Mouse (Mus musculus): Measurements from ENCODE around the gene Prim1. TPM values are rescaled to one million over a fixed set of nuclear protein-coding genes. Genes with fewer than 3 reads are reported as not detected.
A peak's percentile ranks its signal among the peaks of the same experiment; 100 is the strongest.
"Not testable (repeated sequence)": the region's sequence is repeated elsewhere in the genome, so short reads cannot be mapped to it uniquely, and the experiment has no call there.

The Prim1 gene
- polyA plus RNA-seq, 1 experiment: 78.2 TPM

- peaks cover 52% of the 10 kb centered on the region for H3K36me3 ChIP-seq (ENCODE audit: control insufficient read depth, insufficient read depth, low read length, poor library complexity, severe bottlenecking)
- H3K9me3 ChIP-seq (replicated peaks; ENCODE audit: control insufficient read depth, insufficient read depth, low read length, poor library complexity, severe bottlenecking): no peaks in the 10 kb centered on the region
- H3K9ac ChIP-seq (ENCODE audit: low read depth, poor library complexity, severe bottlenecking): no peak overlapping the region
- H3K4me3 ChIP-seq (ENCODE audit: low read depth, low read length): no peak overlapping the region
- H3K27me3 ChIP-seq (ENCODE audit: control insufficient read depth, insufficient read depth, low read length, poor library complexity, severe bottlenecking): no peaks in the 10 kb centered on the region
- no peak for TF ChIP-seq EP300 (IDR thresholded peaks at IDR 0.05; ENCODE audit: insufficient read depth, low read depth, low read length)
- no peak for TF ChIP-seq CTCF (IDR thresholded peaks at IDR 0.05; ENCODE audit: low read depth, low read length)
- no peak for TF ChIP-seq POLR2A (IDR thresholded peaks at IDR 0.05; ENCODE audit: insufficient read depth, low read length)
- H3K27ac ChIP-seq (ENCODE audit: insufficient read depth, low read length): no peak overlapping the region
- no peaks in the 10 kb centered on the region for H3K4me1 ChIP-seq (ENCODE audit: control insufficient read depth, insufficient read depth, low read length)
Observed at GRCm38 (mm10) chr10:128049741-128050140, 34.8 kb downstream of the Prim1 start.

GRCm38 (mm10) chr10:128050355-128050754 lies 35.4 kb downstream of the Prim1 start:
- H3K36me3 ChIP-seq (ENCODE audit: control insufficient read depth, insufficient read depth, low read length, poor library complexity, severe bottlenecking): peaks cover 46% of the 10 kb centered on the region
- no peaks in the 10 kb centered on the region for H3K4me1 ChIP-seq (ENCODE audit: control insufficient read depth, insufficient read depth, low read length)

GRCm38 (mm10) chr10:128051589-128051988 lies 36.6 kb downstream of the Prim1 start:
- Histone ChIP-seq H3K4me3 (ENCODE audit: low read depth, low read length) (no peak overlapping the region), H3K4me1 (ENCODE audit: control insufficient read depth, insufficient read depth, low read length) (no peaks in the 10 kb centered on the region), H3K9me3 (replicated peaks; ENCODE audit: control insufficient read depth, insufficient read depth, low read length, poor library complexity, severe bottlenecking) (no peaks in the 10 kb centered on the region), H3K36me3 (ENCODE audit: control insufficient read depth, insufficient read depth, low read length, poor library complexity, severe bottlenecking) (peaks cover 34% of the 10 kb centered on the region), H3K27ac (ENCODE audit: insufficient read depth, low read length) (no peak overlapping the region), H3K27me3 (ENCODE audit: control insufficient read depth, insufficient read depth, low read length, poor library complexity, severe bottlenecking) (no peaks in the 10 kb centered on the region), H3K9ac (ENCODE audit: low read depth, poor library complexity, severe bottlenecking) (no peak overlapping the region)
- TF ChIP-seq POLR2A (IDR thresholded peaks at IDR 0.05; ENCODE audit: insufficient read depth, low read length) (no peak), EP300 (IDR thresholded peaks at IDR 0.05; ENCODE audit: insufficient read depth, low read depth, low read length) (no peak), CTCF (IDR thresholded peaks at IDR 0.05; ENCODE audit: low read depth, low read length) (no peak)

More at GRCm38 (mm10) chr10:128050355-128050754, 35.4 kb downstream of the Prim1 start:
- no peak overlapping the region for H3K27ac ChIP-seq (ENCODE audit: insufficient read depth, low read length)
- H3K9me3 ChIP-seq (replicated peaks; ENCODE audit: control insufficient read depth, insufficient read depth, low read length, poor library complexity, severe bottlenecking): no peaks in the 10 kb centered on the region
- H3K4me3 ChIP-seq (ENCODE audit: low read depth, low read length): no peak overlapping the region
- H3K27me3 ChIP-seq (ENCODE audit: control insufficient read depth, insufficient read depth, low read length, poor library complexity, severe bottlenecking): no peaks in the 10 kb centered on the region
- no peak overlapping the region for H3K9ac ChIP-seq (ENCODE audit: low read depth, poor library complexity, severe bottlenecking)
- TF ChIP-seq CTCF (IDR thresholded peaks at IDR 0.05; ENCODE audit: low read depth, low read length) (no peak), EP300 (IDR thresholded peaks at IDR 0.05; ENCODE audit: insufficient read depth, low read depth, low read length) (no peak), POLR2A (IDR thresholded peaks at IDR 0.05; ENCODE audit: insufficient read depth, low read length) (no peak)

- not testable (repeated sequence) for H3K9ac ChIP-seq (ENCODE audit: low read depth, poor library complexity, severe bottlenecking); H3K27me3 ChIP-seq (ENCODE audit: control insufficient read depth, insufficient read depth, low read length, poor library complexity, severe bottlenecking); H3K4me1 ChIP-seq (ENCODE audit: control insufficient read depth, insufficient read depth, low read length); H3K4me3 ChIP-seq (ENCODE audit: low read depth, low read length); H3K9me3 ChIP-seq (replicated peaks; ENCODE audit: control insufficient read depth, insufficient read depth, low read length, poor library complexity, severe bottlenecking); H3K27ac ChIP-seq (ENCODE audit: insufficient read depth, low read length)
- peaks cover 28% of the 10 kb centered on the region for H3K36me3 ChIP-seq (ENCODE audit: control insufficient read depth, insufficient read depth, low read length, poor library complexity, severe bottlenecking)
Observed at GRCm38 (mm10) chr10:128052136-128052535, 37.2 kb downstream of the Prim1 start.

- no peak for TF ChIP-seq CTCF (IDR thresholded peaks at IDR 0.05; ENCODE audit: low read depth, low read length)
- TF ChIP-seq POLR2A (IDR thresholded peaks at IDR 0.05; ENCODE audit: insufficient read depth, low read length): no peak
- no peak for TF ChIP-seq EP300 (IDR thresholded peaks at IDR 0.05; ENCODE audit: insufficient read depth, low read depth, low read length)
- Histone ChIP-seq H3K4me3 (ENCODE audit: low read depth, low read length) (no peak overlapping the region), H3K9ac (ENCODE audit: low read depth, poor library complexity, severe bottlenecking) (no peak overlapping the region), H3K4me1 (ENCODE audit: control insufficient read depth, insufficient read depth, low read length) (no peaks in the 10 kb centered on the region), H3K9me3 (replicated peaks; ENCODE audit: control insufficient read depth, insufficient read depth, low read length, poor library complexity, severe bottlenecking) (no peaks in the 10 kb centered on the region), H3K27me3 (ENCODE audit: control insufficient read depth, insufficient read depth, low read length, poor library complexity, severe bottlenecking) (no peaks in the 10 kb centered on the region), H3K36me3 (ENCODE audit: control insufficient read depth, insufficient read depth, low read length, poor library complexity, severe bottlenecking) (peaks cover 21% of the 10 kb centered on the region), H3K27ac (ENCODE audit: insufficient read depth, low read length) (no peak overlapping the region)
Observed at GRCm38 (mm10) chr10:128053001-128053400, 38.0 kb downstream of the Prim1 start.

- Histone ChIP-seq H3K9ac (ENCODE audit: low read depth, poor library complexity, severe bottlenecking) (peak overlapping the region; percentile 89), H3K9me3 (replicated peaks; ENCODE audit: control insufficient read depth, insufficient read depth, low read length, poor library complexity, severe bottlenecking) (no peaks in the 10 kb centered on the region), H3K27ac (ENCODE audit: insufficient read depth, low read length) (peak overlapping the region; percentile 84), H3K27me3 (ENCODE audit: control insufficient read depth, insufficient read depth, low read length, poor library complexity, severe bottlenecking) (no peaks in the 10 kb centered on the region), H3K4me1 (ENCODE audit: control insufficient read depth, insufficient read depth, low read length) (no peaks in the 10 kb centered on the region), H3K36me3 (ENCODE audit: control insufficient read depth, insufficient read depth, low read length, poor library complexity, severe bottlenecking) (peaks cover 17% of the 10 kb centered on the region), H3K4me3 (ENCODE audit: low read depth, low read length) (peak overlapping the region; percentile 75)
- no peak for TF ChIP-seq POLR2A (IDR thresholded peaks at IDR 0.05; ENCODE audit: insufficient read depth, low read length)
- TF ChIP-seq CTCF (IDR thresholded peaks at IDR 0.05; ENCODE audit: low read depth, low read length): no peak
- no peak for TF ChIP-seq EP300 (IDR thresholded peaks at IDR 0.05; ENCODE audit: insufficient read depth, low read depth, low read length)
Observed at GRCm38 (mm10) chr10:128058184-128058583, 43.2 kb downstream of the Prim1 start.
